Mouse (Mus musculus) G1E (cell line): ENCODE measurements at regions not wholly inside any gene's neighbourhood (a gene's known extent, or its start where the extent isn't known, plus 50 kb on each side); places are given as distances from the start of the nearest gene placed in this dataset.
"Not testable (repeated sequence)": the region's sequence is repeated elsewhere in the genome, so short reads cannot be mapped to it uniquely, and the experiment has no call there.

ENCODE experiments used
- ATAC-seq: 2 replicates; pipeline ENCODE4 v1.8.0; 2016; ENCODE audit warnings: mild to moderate bottlenecking; ENCODE audit not compliant: insufficient number of reproducible peaks, poor library complexity, low FRiP score, severe bottlenecking; ENCODE audit errors: extremely low read depth
- DNase-seq: peaks from one replicate; pipeline ENCODE4 v3.0.0; 2012; ENCODE audit warnings: low spot score
- H3K27me3 ChIP-seq: 2 replicates; pipeline ENCODE4 v1.6.1; 2012; ENCODE audit warnings: mild to moderate bottlenecking, low read length, inconsistent platforms; ENCODE audit not compliant: insufficient read depth
- H3K36me3 ChIP-seq: replicated peaks from 2 replicates; pipeline ENCODE3; 2012; ENCODE audit warnings: mild to moderate bottlenecking, inconsistent platforms
- H3K4me1 ChIP-seq: 2 replicates; pipeline ENCODE4 v1.6.1; 2012; ENCODE audit warnings: low read depth, low read length, inconsistent platforms, mixed read lengths; ENCODE audit not compliant: insufficient read depth
- H3K4me3 ChIP-seq: 2 replicates; pipeline ENCODE4 v1.5.1; 2012; ENCODE audit warnings: low read depth, mild to moderate bottlenecking, inconsistent platforms, low read length, moderate library complexity, mixed read lengths
- H3K9me3 ChIP-seq: replicated peaks from 2 replicates; pipeline ENCODE4 v1.6.1; 2012; ENCODE audit warnings: inconsistent platforms
- CTCF ChIP-seq: IDR thresholded peaks from 2 replicates; pipeline ENCODE4 v1.5.1; 2012; ENCODE audit warnings: low read depth, low read length, inconsistent platforms, mixed read lengths
- GATA1 ChIP-seq: IDR thresholded peaks from 2 replicates; pipeline ENCODE4 v1.6.1; 2012; ENCODE audit warnings: borderline replicate concordance, low read length, inconsistent platforms, mixed read lengths
- GATA2 ChIP-seq: IDR thresholded peaks from 2 replicates; pipeline ENCODE4 v1.6.1; 2012; ENCODE audit warnings: low read depth, low read length, inconsistent platforms, borderline replicate concordance
- POLR2AphosphoS5 ChIP-seq: IDR thresholded peaks from 2 replicates; pipeline ENCODE4 v1.6.1; 2012; ENCODE audit warnings: low read depth, low read length, inconsistent platforms; ENCODE audit not compliant: insufficient replicate concordance
- TAL1 ChIP-seq: conservative IDR thresholded peaks from 2 replicates; pipeline ENCODE4 v1.6.1; 2012; ENCODE audit warnings: low read depth, low read length, inconsistent platforms, mixed read lengths

- no peak for TF ChIP-seq GATA1
- no peak for TF ChIP-seq POLR2AphosphoS5
- TF ChIP-seq GATA2: no peak
- TF ChIP-seq TAL1: no peak
- TF ChIP-seq CTCF: no peak
- H3K4me3 ChIP-seq: no peak overlapping the region
- no peak for ATAC-seq
Measured at GRCm38 (mm10) chr13:97398041-97398440, 157.1 kb downstream of the Enc1 start.

GRCm38 (mm10) chr13:97396899-97397640 is 156.2 kb downstream of the Enc1 start:
- ATAC-seq (no peak), DNase-seq (no peak)
- H3K4me3 ChIP-seq: no peak overlapping the region
- no peaks in the 10 kb centered on the region for H3K4me1 ChIP-seq
- H3K9me3 ChIP-seq: no peaks in the 10 kb centered on the region
- H3K36me3 ChIP-seq: no peaks in the 10 kb centered on the region
- TF ChIP-seq POLR2AphosphoS5 (no peak), GATA2 (no peak), TAL1 (no peak), CTCF (no peak), GATA1 (no peak)
- peaks cover 29% of the 10 kb centered on the region for H3K27me3 ChIP-seq

More at GRCm38 (mm10) chr13:97398041-97398440, 157.1 kb downstream of the Enc1 start:
- H3K9me3 ChIP-seq: no peaks in the 10 kb centered on the region
- no peaks in the 10 kb centered on the region for H3K4me1 ChIP-seq
- DNase-seq: no peak
- H3K36me3 ChIP-seq: no peaks in the 10 kb centered on the region
- H3K27me3 ChIP-seq: peaks cover 29% of the 10 kb centered on the region

- ATAC-seq, H3K4me1 ChIP-seq, H3K9me3 ChIP-seq, H3K4me3 ChIP-seq, H3K36me3 ChIP-seq, DNase-seq: not testable (repeated sequence)
- peaks cover 29% of the 10 kb centered on the region for H3K27me3 ChIP-seq
Measured at GRCm38 (mm10) chr13:97396286-97396685, 155.4 kb downstream of the Enc1 start.

GRCm38 (mm10) chr13:97394756-97395454 is 154.0 kb downstream of the Enc1 start:
- TF ChIP-seq CTCF (no peak), GATA2 (no peak), TAL1 (no peak), GATA1 (no peak), POLR2AphosphoS5 (no peak)
- no peak for DNase-seq

GRCm38 (mm10) chr13:97394071-97394470 is 153.2 kb downstream of the Enc1 start:
- H3K4me1 ChIP-seq: no peaks in the 10 kb centered on the region
- H3K4me3 ChIP-seq: no peak overlapping the region
- H3K36me3 ChIP-seq: no peaks in the 10 kb centered on the region
- TF ChIP-seq CTCF (no peak), TAL1 (no peak), POLR2AphosphoS5 (no peak), GATA2 (no peak), GATA1 (no peak)
- no peaks in the 10 kb centered on the region for H3K9me3 ChIP-seq
- no peak for DNase-seq
- peaks cover 29% of the 10 kb centered on the region for H3K27me3 ChIP-seq
- ATAC-seq: no peak

More at GRCm38 (mm10) chr13:97394756-97395454, 154.0 kb downstream of the Enc1 start:
- Histone ChIP-seq H3K4me3 (no peak overlapping the region), H3K27me3 (peaks cover 28% of the 10 kb centered on the region), H3K9me3 (no peaks in the 10 kb centered on the region), H3K36me3 (no peaks in the 10 kb centered on the region), H3K4me1 (no peaks in the 10 kb centered on the region)
- no peak for ATAC-seq

- DNase-seq: no peak
- Histone ChIP-seq H3K4me1 (no peaks in the 10 kb centered on the region), H3K36me3 (no peaks in the 10 kb centered on the region), H3K9me3 (no peaks in the 10 kb centered on the region), H3K4me3 (no peak overlapping the region), H3K27me3 (peaks cover 34% of the 10 kb centered on the region)
- TF ChIP-seq POLR2AphosphoS5 (no peak), GATA1 (no peak), CTCF (no peak), GATA2 (no peak), TAL1 (no peak)
- ATAC-seq: no peak
Measured at GRCm38 (mm10) chr13:97393456-97393855, 152.6 kb downstream of the Enc1 start.
